Mouse (Mus musculus): Measurements from ENCODE around the gene Ets1.

- TF ChIP-seq CTCF (IDR thresholded peaks at IDR 0.05; ENCODE audit: low read depth) = no peak
- no peak for TF ChIP-seq EP300 (IDR thresholded peaks at IDR 0.05; ENCODE audit: low read depth)
Measured at GRCm38 (mm10) chr9:32594346-32594745, 41.7 kb upstream of the Ets1 start.
